Mouse (Mus musculus): Measurements from ENCODE around the gene Bcl2. TPM values are rescaled to one million over a fixed set of nuclear protein-coding genes. Genes with fewer than 3 reads are reported as not detected.

Bcl2 gene
- polyA plus RNA-seq, 1 experiment from 2014 or later: 15.1 TPM

- WGBS: 88% methylated on average over 6 of the region's 6 CpGs
Measured at GRCm38 (mm10) chr1:106517591-106518177, 196.4 kb downstream of the Bcl2 start.

GRCm38 (mm10) chr1:106517099-106517498 is 197.0 kb downstream of the Bcl2 start:
- Histone ChIP-seq H3K36me3 (no peaks in the 10 kb centered on the region), H3K4me2 (no peak overlapping the region), H3K9me3 (no peaks in the 10 kb centered on the region), H3K9ac (no peak overlapping the region), H3K4me1 (replicated peaks) (no peaks in the 10 kb centered on the region), H3K4me3 (no peak overlapping the region), H3K27ac (no peak overlapping the region), H3K27me3 (no peaks in the 10 kb centered on the region)
- 98% methylated on average over 1 of the region's 1 CpGs for WGBS
- no peak for ATAC-seq (ENCODE audit: low FRiP score)

More at GRCm38 (mm10) chr1:106517591-106518177, 196.4 kb downstream of the Bcl2 start:
- H3K36me3 ChIP-seq: no peaks in the 10 kb centered on the region
- no peak overlapping the region for H3K4me2 ChIP-seq
- no peak for ATAC-seq (ENCODE audit: low FRiP score)
- no peaks in the 10 kb centered on the region for H3K4me1 ChIP-seq (replicated peaks)
- H3K9me3 ChIP-seq: no peaks in the 10 kb centered on the region
- H3K9ac ChIP-seq: no peak overlapping the region
- no peak overlapping the region for H3K27ac ChIP-seq
- no peaks in the 10 kb centered on the region for H3K27me3 ChIP-seq
- H3K4me3 ChIP-seq: no peak overlapping the region

- no peak overlapping the region for H3K9ac ChIP-seq
- no peaks in the 10 kb centered on the region for H3K27me3 ChIP-seq
- ATAC-seq (ENCODE audit: low FRiP score): no peak
- no peaks in the 10 kb centered on the region for H3K9me3 ChIP-seq
- H3K4me2 ChIP-seq: no peak overlapping the region
- H3K36me3 ChIP-seq: no peaks in the 10 kb centered on the region
- no peaks in the 10 kb centered on the region for H3K4me1 ChIP-seq (replicated peaks)
- H3K4me3 ChIP-seq: no peak overlapping the region
- 94% methylated on average over 6 of the region's 6 CpGs for WGBS
- no peak overlapping the region for H3K27ac ChIP-seq
Measured at GRCm38 (mm10) chr1:106515611-106516010, 198.5 kb downstream of the Bcl2 start.

GRCm38 (mm10) chr1:106513890-106514643 is 200.0 kb downstream of the Bcl2 start:
- Histone ChIP-seq H3K4me2 (no peak overlapping the region), H3K9ac (no peak overlapping the region), H3K27me3 (no peaks in the 10 kb centered on the region), H3K36me3 (no peaks in the 10 kb centered on the region), H3K27ac (no peak overlapping the region), H3K4me3 (no peak overlapping the region), H3K4me1 (replicated peaks) (no peaks in the 10 kb centered on the region), H3K9me3 (no peaks in the 10 kb centered on the region)
- WGBS: 31% methylated on average over 7 of the region's 7 CpGs
- no peak for ATAC-seq (ENCODE audit: low FRiP score)

GRCm38 (mm10) chr1:106513481-106513880 is 200.6 kb downstream of the Bcl2 start:
- no peak overlapping the region for H3K4me2 ChIP-seq
- no peaks in the 10 kb centered on the region for H3K9me3 ChIP-seq
- H3K9ac ChIP-seq: no peak overlapping the region
- no peak overlapping the region for H3K4me3 ChIP-seq
- H3K4me1 ChIP-seq (replicated peaks): no peaks in the 10 kb centered on the region
- no peaks in the 10 kb centered on the region for H3K27me3 ChIP-seq
- no peak overlapping the region for H3K27ac ChIP-seq
- H3K36me3 ChIP-seq: no peaks in the 10 kb centered on the region
- WGBS: 72% methylated on average over 4 of the region's 4 CpGs
- ATAC-seq (ENCODE audit: low FRiP score): no peak

- H3K9me3 ChIP-seq: no peaks in the 10 kb centered on the region
- H3K4me1 ChIP-seq (replicated peaks): no peaks in the 10 kb centered on the region
- no peak overlapping the region for H3K4me2 ChIP-seq
- H3K36me3 ChIP-seq: no peaks in the 10 kb centered on the region
- peak; percentile 73; the same call in 1 of the 2 replicates for ATAC-seq (ENCODE audit: low FRiP score)
- WGBS: 28% methylated on average over 6 of the region's 6 CpGs
- H3K9ac ChIP-seq: no peak overlapping the region
- no peak overlapping the region for H3K27ac ChIP-seq
- H3K4me3 ChIP-seq: no peak overlapping the region
- H3K27me3 ChIP-seq: no peaks in the 10 kb centered on the region
Measured at GRCm38 (mm10) chr1:106511593-106511992, 202.5 kb downstream of the Bcl2 start.

GRCm38 (mm10) chr1:106507556-106507955 is 206.5 kb downstream of the Bcl2 start:
- Histone ChIP-seq H3K4me2 (no peak overlapping the region), H3K4me3 (no peak overlapping the region), H3K4me1 (replicated peaks) (no peaks in the 10 kb centered on the region), H3K36me3 (no peaks in the 10 kb centered on the region), H3K9me3 (no peaks in the 10 kb centered on the region), H3K27me3 (no peaks in the 10 kb centered on the region), H3K27ac (no peak overlapping the region), H3K9ac (no peak overlapping the region)
- 91% methylated on average over 1 of the region's 1 CpGs for WGBS
- ATAC-seq (ENCODE audit: low FRiP score): no peak

- H3K27ac ChIP-seq: no peak overlapping the region
- WGBS: 90% methylated on average over 3 of the region's 3 CpGs
- no peaks in the 10 kb centered on the region for H3K36me3 ChIP-seq
- no peak overlapping the region for H3K4me3 ChIP-seq
- H3K9ac ChIP-seq: no peak overlapping the region
- no peak for ATAC-seq (ENCODE audit: low FRiP score)
- H3K9me3 ChIP-seq: no peaks in the 10 kb centered on the region
- no peak overlapping the region for H3K4me2 ChIP-seq
- no peaks in the 10 kb centered on the region for H3K27me3 ChIP-seq
- no peaks in the 10 kb centered on the region for H3K4me1 ChIP-seq (replicated peaks)
Measured at GRCm38 (mm10) chr1:106503910-106504309, 210.2 kb downstream of the Bcl2 start.

- Histone ChIP-seq H3K9ac (no peak overlapping the region), H3K4me2 (no peak overlapping the region), H3K9me3 (no peaks in the 10 kb centered on the region), H3K36me3 (no peaks in the 10 kb centered on the region), H3K27ac (no peak overlapping the region), H3K4me1 (replicated peaks) (no peaks in the 10 kb centered on the region), H3K27me3 (no peaks in the 10 kb centered on the region), H3K4me3 (no peak overlapping the region)
- ATAC-seq (ENCODE audit: low FRiP score): no peak
- WGBS: 95% methylated on average over 4 of the region's 4 CpGs
Measured at GRCm38 (mm10) chr1:106503407-106503806, 210.7 kb downstream of the Bcl2 start.

- WGBS: 61% methylated on average over 2 of the region's 2 CpGs
- Histone ChIP-seq H3K27ac (no peak overlapping the region), H3K4me2 (no peak overlapping the region), H3K4me1 (replicated peaks) (no peaks in the 10 kb centered on the region), H3K36me3 (no peaks in the 10 kb centered on the region), H3K27me3 (no peaks in the 10 kb centered on the region), H3K4me3 (no peak overlapping the region), H3K9me3 (no peaks in the 10 kb centered on the region), H3K9ac (no peak overlapping the region)
- ATAC-seq (ENCODE audit: low FRiP score): no peak
Measured at GRCm38 (mm10) chr1:106497999-106498398, 216.1 kb downstream of the Bcl2 start.

Small RNA genes lying within 50 kb of the gene (microRNA-seq; reads per million reads assigned to microRNA genes)
- gene Mir3473f: not detected

Other genes starting within 250 kb of the Bcl2 start
- 14.5 and 14.9 TPM in 2 replicates for gene Kdsr, start 45.5 kb upstream of the Bcl2 start, polyA plus RNA-seq (2015; fragmentation: Nextera tagmentation; extraction: Ambion mirVana)
- 39.2 and 40.6 TPM in 2 replicates for gene Vps4b, start 82.5 kb upstream of the Bcl2 start, polyA plus RNA-seq (2015; fragmentation: Nextera tagmentation; extraction: Ambion mirVana)
- gene Serpinb5, start 146.9 kb upstream of the Bcl2 start, polyA plus RNA-seq (2015; fragmentation: Nextera tagmentation; extraction: Ambion mirVana): not detected in 2 replicates
- 0.12 TPM in 1 of 2 replicates, not detected in the other for gene Serpinb12, start 220.2 kb upstream of the Bcl2 start, polyA plus RNA-seq (2015; fragmentation: Nextera tagmentation; extraction: Ambion mirVana)

Measured in hindbrain, embryonic 13.5 days (tissue).